ENCODE assay signal across 21 mouse cellular contexts in the genomic region with DNA sequence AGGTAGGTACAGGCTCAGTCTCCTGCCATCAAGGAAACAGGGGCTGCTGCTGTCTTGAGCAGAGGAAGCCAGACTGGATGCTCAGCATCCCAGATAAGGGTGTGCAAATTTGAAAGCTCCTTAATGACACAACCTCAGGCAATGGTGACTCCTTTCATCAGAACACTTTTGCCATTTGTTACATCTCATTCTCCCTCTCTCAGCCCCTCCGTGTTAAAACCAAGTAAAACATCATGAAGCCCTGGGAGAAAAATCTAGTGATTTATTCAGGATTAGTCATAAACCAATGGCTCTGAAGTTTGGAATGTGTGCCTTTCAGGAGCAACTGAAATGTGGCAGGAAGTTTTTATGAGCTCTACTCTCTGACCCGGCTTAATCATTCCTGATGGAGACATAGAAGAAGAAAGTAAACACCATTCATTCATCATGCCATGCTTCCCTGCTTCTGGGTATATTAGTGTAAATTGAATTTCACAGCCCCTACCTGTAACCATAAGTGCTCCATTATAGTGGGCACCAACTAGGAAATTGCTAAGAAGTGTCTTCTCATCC.
"Had no signal": no experiment of that assay in that cellular context is flagged by ENCODE, and none has a peak within 500 bp of the region (broad histone marks: within the 10 kb centered on the region; RNA-seq: fewer than 3 reads in every experiment).

No protein-coding gene starts in this region.

- H3K9ac ChIP-seq: limb, embryonic 12.5 days; limb, embryonic 15.5 days; liver, embryonic 14.5 days; liver, postnatal 0 days; lung, embryonic 14.5 days; midbrain, embryonic 13.5 days; neural tube, embryonic 13.5 days; stomach, embryonic 15.5 days had no signal

- DNase-seq: left cerebral cortex, postnatal 4 days; liver, postnatal 0 days; lung, embryonic 14.5 days; lung, postnatal 36 days; retina, postnatal 1 day; right cerebral cortex, postnatal 25 days; spleen, adult 18-20 months; thymus, postnatal 36 days had no signal

- H3K27me3 ChIP-seq: limb, embryonic 15.5 days; megakaryocyte, embryonic 14.5 days; midbrain, embryonic 13.5 days; neural tube, embryonic 13.5 days; stomach, embryonic 15.5 days had no signal

- ATAC-seq: intestine, embryonic 16.5 days; liver, postnatal 0 days; lung, postnatal 0 days; midbrain, embryonic 13.5 days; midbrain, embryonic 16.5 days had no signal

- H3K4me2 ChIP-seq: limb, embryonic 12.5 days; limb, embryonic 15.5 days; liver, embryonic 11.5 days; lung, embryonic 14.5 days; midbrain, embryonic 13.5 days; neural tube, embryonic 13.5 days; stomach, embryonic 15.5 days had no signal

- H3K36me3 ChIP-seq: limb, embryonic 12.5 days; limb, embryonic 15.5 days; midbrain, embryonic 10.5 days; midbrain, embryonic 13.5 days; neural tube, embryonic 13.5 days; stomach, embryonic 15.5 days had no signal

- H3K4me1 ChIP-seq: limb, embryonic 15.5 days; megakaryocyte, embryonic 14.5 days; midbrain, embryonic 10.5 days; neural tube, embryonic 13.5 days; stomach, embryonic 15.5 days had no signal

- H3K9me3 ChIP-seq: limb, embryonic 12.5 days; limb, embryonic 15.5 days; megakaryocyte, embryonic 14.5 days; midbrain, embryonic 10.5 days; midbrain, embryonic 13.5 days; neural tube, embryonic 13.5 days; stomach, embryonic 15.5 days had no signal

- H3K4me3 ChIP-seq: limb, embryonic 12.5 days; limb, embryonic 15.5 days; megakaryocyte, embryonic 14.5 days; midbrain, embryonic 10.5 days; midbrain, embryonic 13.5 days; myocyte; neural tube, embryonic 13.5 days; stomach, embryonic 15.5 days had no signal

- H3K27ac ChIP-seq: limb, embryonic 12.5 days; limb, embryonic 15.5 days; liver, embryonic 14.5 days; midbrain, embryonic 10.5 days; midbrain, embryonic 13.5 days; neural tube, embryonic 13.5 days; stomach, embryonic 15.5 days had no signal
